Mouse (Mus musculus) T-helper 1 cell (primary cell): ENCODE measurements around the gene Gm45623.

ENCODE experiments used
- in situ Hi-C: fragments of 300-600 bp; cut with MboI, MseI; formaldehyde crosslinking; loops from one replicate; pipeline ENCODE4 v1.15.1; 2025; ENCODE audit warnings: high pct_unique_total_duplicates

Gm45623 gene

DNA sequence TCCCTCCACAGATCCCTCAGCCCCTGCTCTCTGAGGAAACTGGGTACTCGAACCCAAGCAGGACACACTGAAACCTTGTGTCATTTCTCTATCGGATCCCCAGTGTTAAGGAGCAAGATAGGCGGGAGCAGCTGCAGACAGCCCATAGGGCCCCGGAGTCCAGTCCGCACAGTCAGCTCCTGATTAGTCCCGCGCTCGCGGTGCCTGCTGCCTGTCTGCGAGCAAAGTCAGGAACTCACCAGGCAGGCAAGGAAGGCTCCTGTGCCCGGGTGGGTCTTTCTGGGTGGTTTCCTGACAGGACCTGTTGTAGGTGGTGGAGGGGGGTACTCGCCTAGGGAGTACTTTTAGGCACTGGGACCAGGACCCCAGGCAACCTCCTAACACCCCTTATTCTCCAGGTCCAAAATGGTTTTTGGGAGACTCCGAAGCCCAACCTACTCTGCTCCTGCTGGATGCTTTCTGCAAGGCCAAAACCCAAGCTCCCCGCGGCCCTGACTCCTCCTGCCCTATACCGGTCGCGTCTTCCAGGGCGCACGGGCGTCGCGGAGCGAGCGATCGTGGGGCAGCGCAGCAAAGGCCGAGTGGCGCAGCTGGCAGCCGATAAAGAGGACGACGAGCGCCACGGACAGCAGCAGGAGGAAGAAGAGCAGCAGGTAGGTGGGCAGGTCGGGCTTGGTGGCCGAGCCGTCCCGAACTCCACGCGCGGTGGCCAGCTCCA lies 994 bp downstream of the Gm45623 start:
- in situ Hi-C loops = no loop called here

DNA sequence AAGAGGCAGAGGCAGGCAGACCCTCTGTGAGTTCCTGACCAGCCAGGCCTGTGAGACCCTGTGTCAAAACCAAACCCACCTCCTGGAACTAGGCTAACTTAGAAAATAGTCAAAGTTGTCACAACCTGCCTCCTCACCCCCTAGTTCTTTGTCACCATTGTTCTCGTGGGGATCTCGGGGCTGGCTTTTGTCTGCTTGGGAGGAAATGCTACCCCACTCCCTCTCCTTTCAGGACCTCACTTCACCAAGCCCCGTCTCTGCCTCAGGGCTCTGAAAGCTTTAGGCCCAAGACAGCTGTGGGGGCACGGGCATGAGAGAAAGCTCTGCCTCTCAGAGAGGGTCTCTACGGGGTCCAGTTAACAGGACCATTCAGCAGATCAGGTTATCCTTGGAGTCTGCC lies 1.9 kb downstream of the Gm45623 start:
- in situ Hi-C loops = no loop called here

DNA sequence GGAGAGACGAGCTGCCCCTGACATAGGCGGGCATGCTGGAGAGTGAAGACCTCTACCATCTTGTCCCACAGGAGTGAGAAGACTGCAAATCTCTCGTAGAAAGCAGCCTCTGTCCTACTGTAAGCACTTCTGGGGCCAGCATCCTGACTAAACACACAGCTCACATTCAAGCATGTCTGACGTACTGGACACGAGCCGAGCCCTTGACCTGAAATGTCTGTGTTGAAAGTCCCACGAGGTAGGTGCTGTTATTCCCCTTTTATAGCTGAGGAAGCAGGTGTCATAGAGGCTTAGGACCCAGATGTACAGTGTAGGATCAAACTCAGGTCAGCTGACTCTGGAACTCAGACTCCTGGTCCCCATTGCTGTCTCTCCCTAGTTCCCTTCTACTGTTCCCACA lies 4.2 kb downstream of the Gm45623 start:
- in situ Hi-C loops = loop anchor here (5.0 kb wide), 1 partner anchor 277 kb away; no protein-coding TSS in a partner anchor

DNA sequence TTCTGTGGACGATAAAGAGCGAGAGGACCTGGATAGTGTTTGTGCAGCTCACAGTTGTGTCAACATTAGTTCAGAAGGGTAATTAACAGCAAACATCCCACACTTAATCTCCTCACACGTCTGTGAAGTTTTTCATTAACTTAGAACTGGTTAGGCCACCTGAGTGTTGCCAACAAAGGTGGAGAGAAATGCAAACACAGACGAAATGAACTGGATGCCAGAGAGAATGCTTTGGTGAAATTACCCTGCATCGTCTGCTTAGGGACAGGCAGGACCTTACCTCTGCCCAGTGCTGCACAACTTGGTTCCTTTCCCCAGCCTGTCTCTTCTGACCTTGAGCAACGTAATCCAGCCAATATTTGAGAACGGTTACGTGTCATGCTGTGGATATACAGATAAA lies 6.1 kb downstream of the Gm45623 start:
- in situ Hi-C loops = loop anchor here (5.0 kb wide), 1 partner anchor 275 kb away; no protein-coding TSS in a partner anchor

DNA sequence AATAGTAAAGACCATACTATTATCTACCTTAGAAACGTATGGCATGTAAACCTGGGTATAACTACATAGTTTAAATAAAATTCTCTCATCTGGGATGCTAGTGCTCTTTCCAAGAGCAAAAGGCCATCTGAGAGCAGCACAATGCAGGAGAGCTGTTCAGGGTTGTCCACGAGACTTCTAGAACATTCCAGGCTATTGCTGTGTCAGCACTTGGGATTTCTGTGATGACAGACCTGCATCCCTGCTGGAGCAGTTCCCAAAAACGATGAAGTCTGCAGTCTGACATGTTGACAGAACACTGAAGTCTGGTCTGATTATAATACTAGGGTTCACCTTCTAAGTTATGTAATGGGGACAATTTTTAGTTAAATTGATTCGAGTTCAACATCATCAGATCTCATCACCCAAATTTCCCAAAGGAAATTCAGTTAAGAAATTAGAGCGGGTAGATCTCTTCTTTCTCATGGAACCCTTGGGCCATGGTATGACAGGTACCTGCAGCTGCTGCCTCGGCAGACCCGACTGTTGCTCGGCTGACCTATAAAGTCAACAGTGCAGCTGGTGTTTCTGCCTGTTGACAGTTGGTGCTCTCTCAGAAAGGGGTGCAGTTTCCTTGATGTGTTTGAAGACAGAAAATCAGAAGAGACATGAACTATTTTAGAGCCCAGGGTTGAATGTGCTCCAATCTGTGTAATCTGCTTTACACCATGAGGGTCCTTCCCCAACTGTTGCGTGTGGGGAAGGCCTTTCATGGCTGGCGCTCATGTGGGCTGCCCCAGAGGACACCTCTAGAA lies 6.7 kb downstream of the Gm45623 start:
- in situ Hi-C loops = loop anchor here (5.0 kb wide), 1 partner anchor 275 kb away; no protein-coding TSS in a partner anchor

DNA sequence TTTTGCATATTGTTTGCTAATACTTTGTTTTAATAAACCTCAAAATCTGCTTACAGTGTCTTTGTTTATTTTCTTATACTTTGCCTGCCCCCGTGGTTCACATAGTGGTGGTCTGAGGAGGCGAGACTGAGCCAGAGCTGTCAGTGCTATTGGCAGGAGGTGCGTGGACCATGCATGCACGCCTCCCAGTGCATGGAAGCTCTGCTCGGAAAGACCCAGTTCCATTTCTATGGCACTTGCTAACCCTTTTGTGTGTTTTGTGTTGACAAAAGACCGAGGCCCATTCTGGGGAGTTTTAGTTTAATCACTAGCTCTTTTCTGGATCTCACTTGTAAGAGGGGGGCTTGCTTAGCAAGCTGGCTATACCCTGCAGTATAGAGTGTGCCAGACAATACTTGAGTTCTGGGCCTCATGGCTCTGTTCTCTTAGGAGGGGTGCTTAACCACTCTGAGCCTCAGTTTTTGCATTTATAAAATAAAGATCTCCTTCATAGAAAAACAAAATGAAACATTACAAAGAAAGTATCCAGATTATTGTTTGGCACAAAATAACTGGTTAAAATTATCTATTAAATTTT lies 11.2 kb downstream of the Gm45623 start:
- in situ Hi-C loops = loop anchor here (5.0 kb wide), 1 partner anchor 70 kb away; no protein-coding TSS in a partner anchor

DNA sequence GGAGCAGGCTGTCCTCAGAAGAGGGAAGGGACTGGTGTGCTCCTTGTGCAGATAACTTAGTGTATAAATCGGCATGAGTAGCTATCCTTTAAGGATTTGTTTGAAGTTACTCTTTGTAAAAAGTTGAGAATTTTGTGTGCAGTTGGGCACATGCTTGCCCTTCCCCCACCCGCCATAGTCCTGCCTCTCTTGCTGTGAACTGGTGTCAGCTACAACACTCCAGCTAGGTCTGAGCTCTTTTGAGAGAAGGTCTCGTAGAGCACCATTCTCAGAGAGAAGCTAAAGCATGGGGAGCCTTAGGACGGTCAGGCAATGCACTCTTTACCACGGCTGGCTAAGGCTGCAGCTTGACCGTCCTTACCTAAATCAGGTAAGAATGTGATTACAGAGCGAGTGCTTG lies 11.9 kb downstream of the Gm45623 start:
- in situ Hi-C loops = loop anchor here (5.0 kb wide), 1 partner anchor 69 kb away; no protein-coding TSS in a partner anchor

DNA sequence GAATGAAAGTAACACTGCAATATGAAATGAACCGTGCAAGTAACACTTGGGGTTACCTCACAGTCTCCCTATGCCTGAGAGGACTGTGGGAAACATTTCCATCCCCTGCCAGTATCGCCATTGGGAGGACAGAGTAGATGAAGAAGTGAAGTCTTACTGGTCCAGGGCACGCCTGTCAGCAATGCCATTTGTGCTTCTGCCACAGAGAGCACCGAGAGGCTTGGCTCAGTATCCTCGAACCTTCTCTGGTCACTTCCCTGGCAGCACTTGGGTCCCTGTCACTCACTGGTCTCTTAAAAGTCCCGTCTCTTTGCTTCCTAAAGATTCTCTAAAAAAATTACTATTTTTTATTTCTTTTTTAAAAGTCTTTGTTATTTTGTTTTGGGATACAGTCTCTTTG lies 13.1 kb downstream of the Gm45623 start:
- in situ Hi-C loops = loop anchor here (5.0 kb wide), 1 partner anchor 68 kb away; no protein-coding TSS in a partner anchor

DNA sequence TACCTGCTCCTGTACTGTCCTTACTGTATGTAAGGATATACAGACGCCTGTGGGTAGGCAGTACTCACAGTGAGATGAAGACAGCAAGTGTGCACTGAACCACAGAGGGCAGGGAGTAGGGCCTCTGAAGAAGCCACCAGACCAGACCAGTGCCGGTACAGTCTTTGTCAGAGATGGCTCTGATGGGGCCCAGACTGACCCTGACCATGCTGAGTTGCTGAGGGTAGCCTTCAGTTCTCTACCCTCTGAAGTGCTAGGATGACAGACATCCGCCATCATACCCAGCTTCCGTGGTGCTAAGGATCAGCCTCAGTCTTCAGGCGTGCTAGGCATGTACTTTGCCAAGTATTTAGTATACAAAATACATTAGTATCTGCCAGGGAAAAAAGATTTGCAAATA lies 14.1 kb downstream of the Gm45623 start:
- in situ Hi-C loops = no loop called here

DNA sequence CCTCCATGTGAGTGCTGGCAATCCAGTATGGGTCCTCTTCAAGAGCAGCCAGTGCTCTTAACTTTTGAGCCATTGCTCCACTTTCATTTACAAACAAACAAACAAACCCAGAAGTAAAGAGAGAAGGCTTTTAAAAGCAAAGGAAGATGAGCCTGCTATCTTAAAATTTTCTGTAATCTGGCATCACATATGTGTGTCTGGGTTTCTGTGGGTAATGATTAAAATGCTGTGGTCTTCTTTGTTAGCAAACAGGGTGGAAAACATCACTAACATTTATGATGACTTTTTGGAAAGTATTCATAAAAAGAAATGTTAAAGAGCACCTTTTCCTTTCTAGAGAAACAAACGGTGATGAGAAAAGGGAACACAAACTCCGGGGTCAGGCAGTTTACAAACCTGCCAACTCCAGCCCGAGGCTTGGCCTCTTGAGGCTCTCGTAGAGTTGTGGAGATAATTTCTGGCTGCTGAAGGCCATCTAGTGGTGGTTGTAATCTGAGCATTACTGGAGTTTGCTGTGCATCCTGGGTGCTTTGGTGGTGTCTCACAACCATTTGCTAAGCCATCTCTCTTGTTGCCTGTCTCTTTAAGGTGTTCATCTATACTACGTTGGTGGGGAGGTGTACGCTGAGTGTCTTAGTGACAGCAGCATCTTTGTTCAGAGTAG lies 18.3 kb downstream of the Gm45623 start:
- in situ Hi-C loops = no loop called here

DNA sequence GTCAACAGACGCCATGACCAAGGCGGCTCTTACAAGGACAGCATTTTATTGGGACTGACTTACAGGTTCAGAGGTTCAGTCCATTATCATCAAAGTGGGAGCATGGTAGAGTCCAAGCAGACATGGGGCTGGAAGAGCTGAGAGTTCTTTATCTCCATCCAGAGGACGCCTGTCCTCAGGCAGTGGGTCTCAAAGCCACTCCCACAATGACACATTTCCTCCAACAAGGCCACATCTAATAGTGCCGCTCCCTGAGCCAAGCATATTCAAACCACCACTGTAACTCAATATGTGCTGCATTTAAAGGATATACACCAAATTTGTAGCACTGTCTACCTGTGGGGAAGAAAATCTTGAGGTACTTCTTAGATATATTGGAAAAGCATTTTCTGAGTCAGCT lies 19.0 kb downstream of the Gm45623 start:
- in situ Hi-C loops = no loop called here

DNA sequence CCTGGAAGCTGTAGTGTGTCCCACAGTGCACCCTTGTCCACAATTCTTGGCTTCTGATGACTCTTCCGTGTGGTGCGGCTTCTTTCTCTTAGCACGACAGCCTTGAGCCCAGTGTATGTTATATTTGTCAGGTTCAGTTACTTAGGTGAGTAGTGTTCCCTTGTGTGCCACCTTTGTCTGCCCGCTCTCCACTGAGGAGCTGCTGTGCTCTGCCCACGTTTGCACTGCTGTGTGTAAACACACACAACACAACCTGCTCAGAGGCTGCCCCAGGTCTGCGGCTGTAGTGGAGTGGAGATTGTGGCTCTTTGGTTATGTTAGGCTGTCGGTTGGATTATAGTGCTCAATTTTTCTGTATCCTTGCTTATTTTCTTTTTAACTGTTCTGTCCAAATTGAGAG lies 24.6 kb downstream of the Gm45623 start:
- in situ Hi-C loops = no loop called here

DNA sequence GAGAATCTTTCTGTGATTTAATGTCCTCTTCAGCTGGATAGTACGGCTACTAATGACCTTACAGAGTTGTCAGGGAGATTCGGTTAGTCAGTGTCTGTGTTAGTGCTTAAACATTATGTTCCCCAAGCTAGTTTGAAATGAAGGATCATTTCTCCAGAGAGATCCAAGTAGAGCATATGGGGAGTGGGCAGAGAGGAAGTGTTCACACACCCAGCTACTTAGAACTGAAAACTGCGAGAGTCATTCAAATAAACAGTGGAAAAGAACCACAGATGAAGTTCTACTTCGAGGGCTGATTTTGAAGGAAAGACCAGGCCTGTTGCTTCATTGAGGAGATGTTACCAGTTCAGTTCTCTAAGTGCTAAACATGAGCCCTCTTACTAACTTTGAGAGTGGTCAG lies 27.1 kb downstream of the Gm45623 start:
- in situ Hi-C loops = no loop called here

DNA sequence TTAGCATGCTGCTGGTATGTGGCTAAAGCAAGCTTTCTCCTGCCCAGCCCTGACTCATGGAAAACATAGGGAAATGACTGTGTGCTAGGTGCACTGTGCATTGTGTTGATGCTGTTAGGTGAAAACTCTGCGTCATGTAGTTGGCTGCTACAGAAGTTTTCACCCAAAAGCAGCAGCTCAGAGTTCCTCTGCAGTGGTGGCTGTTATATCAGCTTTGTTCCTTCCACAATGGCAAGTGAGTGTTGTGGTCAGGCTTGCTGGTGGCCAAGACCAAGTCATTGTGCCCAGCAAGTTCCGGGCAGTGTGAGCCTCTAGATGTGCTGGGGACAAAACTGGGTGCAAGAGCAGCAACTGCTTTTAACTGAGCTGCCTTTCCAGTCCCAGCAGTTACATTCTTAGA lies 41.4 kb downstream of the Gm45623 start:
- in situ Hi-C loops = no loop called here

DNA sequence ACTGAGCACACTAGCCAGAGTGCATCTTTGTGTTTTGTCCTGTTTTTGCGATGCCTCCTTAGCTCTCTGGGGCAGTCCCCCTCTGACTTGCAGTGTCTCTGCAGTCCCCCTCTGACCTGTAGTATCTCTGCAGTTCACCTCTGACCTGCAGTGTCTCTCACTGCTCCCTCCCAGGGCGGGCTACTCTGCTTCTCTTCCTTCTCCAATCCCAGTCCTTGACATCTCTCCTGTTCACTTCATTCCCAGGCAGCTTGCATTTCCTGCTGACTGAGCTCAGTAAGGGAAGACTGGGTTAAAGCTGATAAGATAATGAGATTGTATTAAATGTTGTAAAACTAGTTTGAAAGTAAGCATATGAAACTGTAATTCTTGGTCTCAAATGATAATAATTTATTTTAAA lies 43.0 kb downstream of the Gm45623 start:
- in situ Hi-C loops = no loop called here

DNA sequence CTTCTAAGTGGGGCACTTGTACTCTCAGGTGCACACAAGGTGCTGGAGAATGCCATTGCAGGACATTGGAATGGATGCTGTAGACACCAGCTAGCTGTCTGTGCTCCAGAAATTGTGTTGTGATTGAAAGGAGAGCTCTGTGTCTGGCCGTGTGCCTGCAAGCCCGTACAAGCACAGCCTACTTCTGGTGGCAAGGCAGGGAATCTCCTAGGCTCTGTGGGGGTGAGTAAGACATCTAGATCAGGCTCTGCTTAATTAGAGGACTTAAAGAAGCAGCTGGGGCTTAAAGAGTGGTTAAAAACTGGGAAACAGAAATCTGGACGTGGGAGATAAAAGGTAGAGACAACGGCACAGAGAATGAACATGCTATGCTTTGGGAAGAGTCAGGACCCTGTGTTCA lies 46.0 kb downstream of the Gm45623 start:
- in situ Hi-C loops = no loop called here

DNA sequence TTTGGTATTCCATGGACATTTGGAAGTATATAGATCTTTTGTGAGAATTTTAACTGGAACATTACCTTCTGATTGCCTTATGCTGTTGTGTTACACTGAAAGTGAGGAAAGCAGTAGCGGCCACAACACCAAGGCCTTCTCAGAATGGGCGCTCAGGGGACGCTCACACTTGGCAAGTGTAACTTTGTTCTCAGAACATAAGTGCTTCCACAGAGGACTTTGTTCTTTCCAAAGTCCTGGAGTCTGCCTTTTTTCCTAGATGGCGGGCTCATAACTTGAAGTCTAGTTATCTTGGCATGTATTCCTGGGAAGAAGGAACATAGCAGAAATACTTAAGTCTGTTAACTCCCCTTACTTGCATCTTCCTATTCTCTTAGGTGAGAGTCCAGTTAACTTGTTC lies 46.5 kb downstream of the Gm45623 start:
- in situ Hi-C loops = no loop called here

DNA sequence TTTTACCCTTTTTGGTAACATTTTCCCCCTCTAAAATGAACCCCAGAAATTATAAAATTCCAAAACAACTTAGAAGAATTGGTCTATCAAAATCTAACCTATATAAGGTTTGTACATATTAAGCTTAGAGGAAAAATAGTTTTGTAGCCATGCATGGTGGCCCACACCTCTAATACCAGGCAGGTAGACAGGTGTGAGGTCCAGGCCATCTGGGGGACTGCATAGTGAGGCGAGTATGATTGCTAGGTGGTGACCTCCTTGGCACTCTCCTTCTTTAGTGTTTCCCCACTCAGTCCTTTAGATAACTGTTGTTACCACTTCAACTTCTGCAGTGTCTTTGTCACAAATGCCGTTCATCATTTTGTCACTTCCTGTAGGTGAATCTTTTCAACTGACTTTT lies 49.0 kb downstream of the Gm45623 start:
- in situ Hi-C loops = no loop called here

DNA sequence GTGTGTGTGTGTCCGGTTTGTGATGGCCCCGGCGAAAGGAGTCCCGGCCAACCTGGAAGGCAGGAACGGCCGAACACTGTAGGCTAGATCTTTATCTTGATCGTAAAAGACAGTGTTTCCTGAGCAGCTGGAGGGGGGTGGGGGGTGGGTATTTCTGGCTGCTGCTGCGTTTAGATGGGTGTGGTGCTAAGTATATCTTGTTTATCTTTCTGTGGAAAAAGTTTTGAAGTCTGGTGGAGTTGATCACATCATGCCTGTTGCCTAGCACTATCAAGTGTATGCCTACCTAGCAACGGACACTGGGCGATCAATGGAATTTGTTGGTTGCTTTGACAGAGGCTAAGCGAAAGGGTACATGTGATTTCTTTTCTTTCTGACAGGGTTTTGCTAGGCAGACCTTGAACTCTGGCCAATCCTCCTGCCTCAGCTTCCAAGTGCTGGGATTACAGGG lies 49.7 kb downstream of the Gm45623 start:
- in situ Hi-C loops = no loop called here

DNA sequence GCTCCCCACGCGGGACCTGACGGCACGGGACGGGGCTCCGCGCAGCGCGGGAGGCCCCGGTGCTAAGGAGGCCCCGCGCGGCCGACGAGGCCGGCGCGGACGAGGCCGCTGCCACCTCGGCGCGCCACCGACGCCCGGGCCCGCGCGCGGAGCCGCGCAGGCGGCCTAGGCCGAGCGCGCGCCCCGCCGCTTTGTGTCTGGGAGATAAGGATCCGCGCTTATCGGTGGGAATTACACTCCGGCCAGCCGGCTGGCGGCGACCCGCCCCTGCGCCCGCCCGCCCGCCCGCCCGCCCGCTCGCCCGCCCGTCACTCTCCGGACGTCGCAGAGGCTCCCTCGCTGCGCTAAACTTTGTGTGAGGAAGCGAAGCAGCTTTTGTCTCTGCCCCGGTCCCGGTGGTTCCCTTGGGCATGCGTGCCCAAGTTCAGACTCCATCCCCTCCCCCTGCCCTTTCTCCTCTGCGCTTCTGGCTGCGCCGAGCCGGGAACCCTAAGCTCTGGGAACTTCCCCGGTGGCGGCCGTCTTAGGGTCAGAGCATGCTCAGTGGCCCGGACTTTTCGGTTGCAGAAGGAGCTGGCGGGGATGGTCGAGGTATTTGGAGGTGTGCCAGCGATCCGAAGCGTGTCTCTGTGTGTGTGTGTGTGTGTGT lies 50.3 kb downstream of the Gm45623 start:
- in situ Hi-C loops = no loop called here

DNA sequence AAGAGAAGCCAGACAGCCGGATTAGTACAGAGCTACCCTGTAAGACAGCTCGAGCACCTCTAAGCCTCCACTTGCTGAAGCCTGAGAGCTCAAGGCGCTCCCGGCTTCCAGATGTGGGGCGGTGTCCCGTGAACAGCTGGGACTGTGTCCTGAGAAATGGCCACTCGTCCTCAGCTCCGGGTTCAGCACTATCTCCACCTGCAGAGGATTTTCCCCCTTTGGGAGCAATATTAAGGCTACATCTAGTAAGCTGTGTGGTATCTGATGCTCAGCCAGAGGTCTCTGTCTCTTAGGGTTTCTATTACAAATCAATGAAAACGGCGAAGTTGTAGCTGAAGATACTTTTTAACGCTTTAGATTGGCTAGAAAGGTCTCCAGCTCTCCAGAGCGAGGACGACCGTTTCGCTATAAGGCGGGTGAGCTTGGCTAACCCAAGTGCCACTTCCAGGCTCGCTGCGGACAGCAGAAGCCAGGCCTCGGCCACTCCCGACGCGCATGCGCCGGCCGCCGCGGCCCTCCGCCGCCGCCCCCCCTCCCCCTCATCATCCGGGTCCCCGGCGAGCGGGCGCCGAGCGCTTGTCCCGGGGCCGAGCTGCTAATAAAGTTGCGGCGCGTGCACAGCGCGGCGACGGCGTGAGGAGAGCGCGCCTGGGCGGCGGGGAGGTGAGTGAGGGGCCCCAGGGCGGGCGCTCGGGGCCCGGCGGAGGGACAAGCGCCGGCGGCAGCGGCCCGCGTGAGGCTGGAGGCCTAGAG lies 51.0 kb downstream of the Gm45623 start, which contains the start of gene Smad5:
Gene Smad5, plus strand, starts transcription at position 542 of the 753 bp plus-strand sequence.
- in situ Hi-C loops = no loop called here
